Mouse (Mus musculus) layer of hippocampus, postnatal 10 days (tissue): ENCODE measurements around the gene Tbcel. TPM values are rescaled to one million over a fixed set of nuclear protein-coding genes. Genes with fewer than 3 reads are reported as not detected.

ENCODE experiments used
- DNase-seq, 2 experiments: peaks; one replicate each; pipeline ENCODE4 v3.0.0; 2021; ENCODE audit warnings: low spot score in 2 of 2
- long read RNA-seq: library from polyadenylated mRNA; stranded (forward); transcript quantifications from one replicate; pipeline ENCODE4 v2.0.0, GENCODE M21; 2023
- total RNA-seq, 2 experiments: library from RNA; stranded (reverse); gene quantifications; 2 replicates each; pipeline ENCODE4 v1.2.3; 2021

The Tbcel gene
- total RNA-seq: 10 to 100 TPM; 44.4 to 49.5 TPM
- long read RNA-seq, full-length matches to known transcripts: 5 of 8 reads
- long read RNA-seq, partial matches to known transcripts: 0 of 8 reads
- long read RNA-seq, other reads (novel, unspliced or antisense): 3 of 8 reads

- DNase-seq: no peak
Observed at GRCm38 (mm10) chr9:42507709-42508108, at the start of gene Tbcel. Gene Tbcel (minus strand): TSS chr9:42507809.

DNA sequence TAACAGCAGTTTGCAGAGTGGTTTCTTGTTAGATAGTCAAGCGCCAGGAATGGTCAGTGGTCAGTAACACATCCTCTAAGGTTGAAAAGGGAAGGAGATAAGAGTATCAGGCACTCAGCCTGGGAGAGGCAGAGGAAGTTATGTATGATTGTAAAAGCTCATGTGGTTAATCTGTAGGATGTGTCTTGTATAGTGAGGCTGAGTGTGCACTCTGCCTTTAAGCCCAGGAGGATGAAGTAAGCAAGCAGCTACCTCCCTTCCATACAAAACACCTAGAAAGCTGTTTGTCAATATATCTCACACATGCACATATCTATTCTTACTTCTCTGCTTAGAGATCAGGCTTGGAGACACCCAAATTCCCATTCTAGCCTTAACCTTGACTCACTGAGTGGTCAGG lies 47.6 kb upstream of the Tbcel start:
- no peak for DNase-seq

- peak; percentile 97 for DNase-seq
Observed at GRCm38 (mm10) chr9:42550116-42550515, 42.5 kb upstream of the Tbcel start.

DNA sequence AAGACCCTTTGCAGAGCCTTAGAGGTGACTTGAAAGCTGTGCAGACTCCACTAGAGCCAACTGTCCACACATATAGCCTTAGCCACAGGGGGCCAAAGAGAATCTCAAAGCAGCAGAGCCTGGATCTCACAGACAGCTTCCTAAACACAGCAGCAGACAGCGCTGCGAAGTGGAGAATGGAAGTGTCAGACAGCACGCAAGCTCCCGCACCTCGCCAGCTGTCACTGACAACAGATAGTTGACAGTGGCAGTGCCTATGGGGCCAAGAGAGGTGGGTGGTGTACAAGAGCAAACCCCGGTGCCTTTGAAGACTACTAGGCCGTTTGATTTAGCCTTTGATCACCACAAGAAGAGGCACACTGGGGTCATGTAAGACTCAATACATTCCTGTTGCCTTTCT lies 41.4 kb upstream of the Tbcel start:
- DNase-seq: no peak

DNA sequence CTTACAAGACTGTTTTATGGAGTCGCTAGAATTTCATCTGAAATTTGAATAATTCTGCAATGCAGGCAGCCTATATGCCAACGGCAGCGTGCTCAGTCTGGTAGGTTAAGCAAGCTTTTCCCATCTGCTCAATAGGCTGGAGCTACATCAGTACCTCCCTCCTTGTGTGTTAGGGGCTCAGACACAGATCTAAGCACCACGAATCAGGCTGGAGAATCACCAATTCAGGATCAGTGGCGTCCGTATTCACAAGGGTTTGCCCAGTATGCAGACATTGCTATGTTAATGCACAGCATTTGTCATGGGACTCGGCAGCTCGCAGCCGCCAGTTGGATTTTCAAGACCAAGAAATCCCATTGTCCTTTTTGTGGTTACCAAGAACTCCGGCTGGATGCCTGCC lies 36.9 kb upstream of the Tbcel start:
- DNase-seq: no peak

DNA sequence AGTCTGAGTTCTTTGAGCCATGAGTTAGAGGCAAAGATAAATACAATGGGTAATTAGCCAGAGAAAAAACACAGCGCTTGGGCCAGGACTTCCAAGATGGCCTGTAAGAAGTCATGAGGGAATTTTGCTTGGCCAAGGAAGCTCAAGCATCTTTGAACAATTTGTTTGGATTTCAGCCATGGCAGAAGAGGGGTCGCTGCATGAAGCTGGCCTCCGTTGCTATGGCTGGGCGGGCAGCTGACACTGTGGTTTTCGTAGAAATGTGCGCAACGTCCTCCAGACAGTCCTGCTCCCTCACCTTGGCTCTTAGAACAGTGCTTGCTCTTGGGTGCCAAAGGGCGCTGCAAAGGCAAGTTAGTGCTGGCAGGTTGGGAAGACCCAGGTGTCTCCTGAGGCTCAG lies 25.9 kb upstream of the Tbcel start:
- DNase-seq: no peak

DNA sequence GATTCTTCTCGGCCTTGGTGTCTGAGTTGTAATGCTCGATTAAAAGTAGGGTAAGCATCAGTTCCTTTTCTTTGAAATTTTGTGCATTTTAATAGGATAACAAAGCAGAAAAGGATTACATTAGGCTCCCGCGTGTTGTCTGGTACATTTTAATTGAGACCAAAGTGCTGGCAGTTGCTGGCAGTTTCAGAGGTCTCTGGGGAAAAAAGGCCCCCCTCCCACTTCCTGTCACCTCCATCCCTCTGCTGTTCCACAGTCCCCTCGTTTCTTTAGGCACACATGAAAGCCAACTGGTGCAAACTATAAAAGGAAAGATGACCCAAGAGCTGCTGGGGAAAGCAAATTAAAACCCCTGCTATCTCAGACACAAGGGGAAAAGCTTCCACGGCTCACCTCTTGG lies 25.4 kb upstream of the Tbcel start:
- DNase-seq: no peak

DNA sequence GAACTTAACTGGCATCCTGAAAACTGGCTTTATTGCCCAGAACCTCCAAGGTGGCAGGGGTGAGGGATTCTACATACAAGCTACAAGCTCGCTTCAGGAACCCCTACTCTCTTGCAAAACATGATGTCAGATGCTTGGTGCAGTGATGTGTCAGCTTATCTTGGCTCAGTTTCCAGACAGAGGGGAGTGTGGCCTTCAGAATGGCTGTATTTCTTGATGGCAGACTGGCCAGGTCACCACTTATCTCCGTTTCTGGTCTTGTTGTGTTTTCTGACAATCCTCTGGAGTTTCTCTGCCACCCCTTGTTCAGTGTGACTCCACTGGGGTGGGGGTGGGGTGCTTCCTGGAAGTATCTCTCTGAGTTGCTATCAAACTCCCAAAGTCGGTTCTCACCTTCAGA lies 24.3 kb upstream of the Tbcel start:
- no peak for DNase-seq

DNA sequence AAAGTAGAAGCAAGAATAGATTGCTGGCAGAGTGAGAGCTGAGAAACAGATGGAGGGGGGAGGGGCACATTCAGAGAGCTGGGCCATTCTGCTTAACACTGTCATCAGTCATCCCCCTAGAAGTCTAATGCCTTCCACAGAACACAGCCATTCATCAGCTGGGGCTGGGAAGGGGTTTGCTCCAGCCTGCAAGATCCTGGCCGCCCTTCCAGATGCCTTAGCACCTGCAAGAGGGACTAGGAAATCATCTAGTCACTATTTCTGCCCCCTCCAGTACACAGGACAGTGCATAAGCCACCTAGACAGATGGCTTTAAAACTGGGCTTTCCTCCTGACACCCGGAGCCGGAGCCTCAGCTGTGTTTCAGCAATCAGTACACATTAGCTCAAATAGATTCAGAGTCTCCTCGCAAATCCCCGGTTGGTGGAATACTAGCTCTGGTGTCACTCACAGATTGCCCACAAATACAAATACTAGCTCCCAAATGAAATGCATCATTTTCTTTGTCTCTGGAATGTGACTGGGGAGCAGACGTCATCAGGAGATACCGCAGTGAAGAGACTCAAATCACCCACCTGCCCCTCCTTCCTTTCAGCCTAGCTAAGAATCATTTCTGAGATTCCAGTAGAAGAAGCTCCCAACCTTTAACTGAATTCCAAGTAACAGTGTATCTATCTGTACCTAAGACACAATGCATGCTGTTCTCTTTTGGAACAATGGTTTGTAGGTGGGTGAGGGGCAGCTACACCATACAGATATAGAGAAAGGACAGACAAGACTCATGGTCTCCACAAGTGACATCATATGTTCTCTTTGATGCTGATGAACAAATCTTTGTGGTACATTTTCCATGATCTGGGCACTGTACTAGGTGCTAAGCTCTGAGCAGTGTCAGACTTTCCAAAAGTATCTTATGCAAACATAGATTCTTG lies 22.9 kb upstream of the Tbcel start:
- peak; percentile 52 to 68 for DNase-seq

DNA sequence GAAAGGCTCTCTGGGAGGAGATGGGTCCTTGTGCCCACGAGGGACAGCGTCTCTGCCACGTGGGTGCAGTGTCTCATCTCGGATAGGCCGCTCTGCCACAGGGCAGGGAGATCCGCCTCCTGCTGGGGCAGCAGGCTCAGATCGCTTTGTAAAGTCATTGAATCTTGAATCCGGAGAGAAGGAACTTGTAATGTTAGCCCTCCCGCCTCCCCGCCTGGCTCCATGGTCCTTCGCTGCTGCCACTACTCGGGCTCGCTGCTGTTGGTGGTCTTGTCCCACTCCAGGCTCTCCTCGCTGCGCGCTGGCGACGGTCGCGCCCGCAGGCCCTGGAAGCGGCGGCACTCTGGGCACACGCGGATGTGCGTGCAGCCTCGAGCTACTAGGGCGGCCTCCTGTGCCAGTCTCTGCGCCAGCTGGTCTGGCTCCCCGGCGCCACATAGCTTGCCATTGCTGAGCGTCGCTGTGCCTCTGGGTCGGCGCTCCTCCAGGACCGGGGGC lies 13.0 kb upstream of the Tbcel start:
- peak; percentile 71 to 80 for DNase-seq

DNA sequence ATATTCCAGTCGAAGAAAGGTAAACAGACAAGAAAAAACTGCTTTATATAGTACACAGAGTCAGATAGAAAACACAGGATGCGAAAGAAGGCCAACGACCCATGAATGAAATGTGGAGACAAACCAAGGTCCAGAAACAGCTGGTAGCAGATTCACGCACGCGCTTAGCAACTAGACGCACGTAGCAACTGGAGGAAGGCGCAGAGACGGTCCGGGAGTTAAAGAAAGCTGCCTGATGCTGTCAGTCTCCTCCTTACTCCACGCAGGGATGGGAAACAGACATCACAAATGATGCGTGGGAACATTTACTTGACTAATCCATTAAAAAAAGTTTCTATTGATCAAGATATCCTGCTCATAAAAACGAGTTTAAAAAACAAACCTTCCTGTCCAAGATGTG lies 10.6 kb upstream of the Tbcel start:
- no peak for DNase-seq

DNA sequence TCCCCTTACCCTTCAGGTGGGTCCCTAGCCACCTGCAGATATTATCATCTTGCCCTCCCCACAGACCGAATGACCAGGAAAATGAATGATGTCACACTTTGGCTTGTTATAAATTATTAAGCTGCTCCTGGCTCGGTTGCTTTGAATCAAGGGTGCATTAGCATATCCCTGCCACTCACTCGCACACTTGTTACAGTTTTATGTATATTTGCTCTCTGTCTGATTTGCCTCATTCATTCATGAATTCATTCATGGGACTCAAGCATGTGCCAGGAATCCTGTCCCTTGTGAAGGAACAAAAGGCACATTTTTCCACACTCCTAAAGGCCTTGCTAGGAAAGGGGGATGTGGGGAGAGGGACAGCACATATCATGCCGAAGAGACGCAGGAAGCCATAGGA lies 5.5 kb upstream of the Tbcel start:
- no peak for DNase-seq

DNA sequence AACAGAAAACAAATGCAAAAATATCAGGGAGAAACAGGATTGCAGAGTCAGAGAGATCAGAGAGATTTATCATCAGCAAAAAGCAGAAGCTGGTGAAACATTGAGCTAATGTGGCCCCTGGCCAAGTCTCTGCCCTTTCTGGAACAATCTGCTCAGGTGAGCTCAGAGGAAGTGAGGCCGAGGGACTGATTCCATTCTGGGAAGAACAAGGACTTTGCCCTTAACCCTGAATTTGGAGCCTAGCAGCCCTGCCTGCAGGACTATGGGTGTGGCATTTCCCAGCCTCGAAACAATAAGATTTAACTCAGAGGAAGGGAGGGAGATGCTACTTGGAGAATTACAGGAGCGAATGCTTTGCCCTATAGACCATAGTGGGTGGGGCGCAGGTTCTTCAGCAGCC lies 4.7 kb upstream of the Tbcel start:
- DNase-seq: no peak

DNA sequence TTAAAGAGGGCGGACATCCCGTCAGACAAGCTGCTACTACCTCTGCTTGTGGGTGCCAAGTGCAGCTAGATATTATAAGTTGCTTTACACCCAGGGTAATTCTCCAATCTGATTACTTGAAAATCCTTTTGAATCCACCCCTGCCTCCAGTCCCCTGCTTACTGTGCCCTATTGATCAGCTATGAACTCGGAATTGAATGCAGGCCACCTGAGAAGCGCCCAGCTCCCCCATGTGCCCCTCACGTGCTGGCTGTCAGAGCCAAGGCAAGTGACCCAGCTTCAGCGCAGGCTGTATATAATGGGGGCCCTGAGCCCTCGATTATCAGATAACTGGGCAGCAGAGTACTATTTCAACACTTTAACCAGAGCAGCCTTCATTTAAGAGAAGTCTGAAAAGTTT lies 626 bp upstream of the Tbcel start:
- DNase-seq: no peak

DNA sequence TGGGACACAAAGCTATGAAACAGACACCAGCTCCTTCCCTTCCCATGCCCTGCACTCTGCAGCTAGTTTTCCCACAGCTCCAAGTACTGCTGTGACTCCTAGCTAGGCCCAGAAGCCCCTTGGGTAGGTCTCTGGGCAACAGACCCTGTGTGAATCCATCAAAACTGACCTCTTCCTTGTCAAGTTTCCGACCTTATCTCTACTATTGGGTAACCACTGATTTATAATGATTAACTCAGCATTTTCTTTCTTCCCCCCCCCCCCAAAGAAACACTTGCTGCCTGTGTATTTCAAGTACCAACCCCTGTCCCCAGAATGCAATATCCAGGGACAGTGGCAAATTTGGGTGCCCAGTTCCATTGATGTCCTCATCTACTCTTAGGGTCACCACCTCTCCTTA lies 587 bp downstream of the Tbcel start:
- DNase-seq: no peak

- DNase-seq: no peak
Observed at GRCm38 (mm10) chr9:42504971-42505510, 2.6 kb downstream of the Tbcel start.

- no peak for DNase-seq
Observed at GRCm38 (mm10) chr9:42504559-42504958, 3.0 kb downstream of the Tbcel start.

DNA sequence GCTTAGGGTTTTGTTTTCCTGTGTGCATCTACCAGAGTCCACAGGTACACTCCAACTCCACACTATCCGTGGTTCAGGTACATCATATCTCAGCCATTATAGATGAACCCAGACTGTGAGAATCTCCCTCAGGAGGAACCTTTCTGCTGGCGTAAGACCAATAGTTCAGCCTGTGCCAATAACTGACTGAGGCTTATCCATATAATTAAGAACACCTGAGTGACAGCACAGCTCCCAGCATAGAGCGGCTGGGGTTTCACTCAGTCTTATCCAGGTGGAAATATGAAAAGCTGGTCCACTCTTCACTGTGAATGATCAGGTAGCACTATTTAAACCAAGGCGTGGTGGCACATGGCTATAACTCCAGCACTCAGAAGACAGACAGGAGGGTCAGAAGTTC lies 3.9 kb downstream of the Tbcel start:
- no peak for DNase-seq

DNA sequence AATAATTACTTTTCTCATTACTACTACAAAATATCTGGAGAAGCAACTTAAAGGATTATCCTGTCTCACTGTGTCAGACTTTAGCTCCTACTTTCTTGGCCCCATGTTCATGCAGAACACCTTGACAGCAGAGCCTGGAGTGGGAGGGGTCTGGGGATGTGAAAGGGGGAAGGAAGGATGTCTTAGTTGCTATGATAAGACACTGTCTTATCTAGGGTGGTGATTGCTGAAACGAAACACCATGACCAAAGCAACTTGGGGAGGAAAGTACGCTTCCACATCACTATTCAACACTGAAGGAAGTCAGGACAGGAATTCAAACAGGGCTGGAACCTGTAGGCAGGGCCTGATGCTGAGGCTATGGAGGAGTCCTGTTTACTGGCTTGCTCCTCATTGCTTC lies 11.3 kb downstream of the Tbcel start:
- DNase-seq: no peak

- peak; percentile 54 to 59 for DNase-seq
Observed at GRCm38 (mm10) chr9:42491780-42492179, 15.8 kb downstream of the Tbcel start.

DNA sequence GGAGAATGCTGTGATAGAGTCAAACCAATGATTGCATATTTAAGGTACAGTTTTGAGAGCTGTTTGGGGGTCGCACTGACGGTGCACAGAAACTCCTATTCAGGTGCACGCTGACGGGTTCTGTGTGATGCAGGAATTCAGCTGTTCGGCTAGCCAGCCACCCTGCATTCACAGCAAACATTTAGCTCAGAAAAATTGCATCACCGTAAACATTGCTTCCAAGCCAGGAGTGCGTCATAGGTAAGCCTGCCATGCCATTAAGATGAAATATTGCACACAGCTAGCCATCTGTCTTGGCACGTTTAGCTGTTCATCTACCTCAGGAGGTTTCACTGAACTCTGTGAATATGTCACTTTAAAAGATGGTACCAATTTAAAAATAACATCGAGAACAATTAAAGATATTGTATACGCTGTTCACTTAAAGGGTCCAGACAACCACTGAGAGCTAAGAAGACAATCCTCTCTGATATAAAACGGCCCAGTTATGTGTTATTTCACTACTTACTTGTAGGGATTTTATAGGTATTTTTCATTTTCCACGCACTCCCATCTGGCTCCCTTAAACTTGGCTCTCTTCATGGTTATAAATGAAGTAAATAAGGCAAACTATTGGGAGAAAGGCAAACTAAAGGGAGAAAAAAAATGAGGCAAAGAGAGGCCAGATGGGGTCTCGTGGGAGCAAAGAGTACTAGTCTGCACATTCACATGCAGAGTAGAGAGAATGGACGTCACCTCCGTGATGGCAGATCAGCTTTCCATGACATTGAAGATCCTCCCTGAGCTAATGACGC lies 16.8 kb downstream of the Tbcel start:
- DNase-seq: no peak

DNA sequence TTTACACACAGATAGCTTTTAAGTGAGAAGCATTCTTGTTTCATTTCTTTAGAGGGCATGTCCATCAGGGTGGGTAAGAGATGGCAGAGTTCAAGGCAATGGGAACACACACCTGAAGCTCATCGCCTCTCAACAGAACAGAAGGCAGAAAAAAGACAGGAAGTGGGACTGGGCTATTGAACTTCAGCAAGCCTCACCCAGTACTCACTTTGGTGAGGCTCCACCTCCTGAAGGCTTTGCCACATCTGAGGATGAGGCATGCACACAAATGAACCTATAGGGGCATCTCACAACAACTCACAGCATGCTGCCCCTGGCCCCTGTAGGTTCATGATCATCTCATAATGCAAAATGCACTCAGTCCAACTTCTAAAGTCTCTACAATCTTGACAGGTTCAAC lies 19.5 kb downstream of the Tbcel start:
- DNase-seq: no peak
